Mouse (Mus musculus): Measurements from ENCODE around the gene Snap91.

The Snap91 gene

DNA sequence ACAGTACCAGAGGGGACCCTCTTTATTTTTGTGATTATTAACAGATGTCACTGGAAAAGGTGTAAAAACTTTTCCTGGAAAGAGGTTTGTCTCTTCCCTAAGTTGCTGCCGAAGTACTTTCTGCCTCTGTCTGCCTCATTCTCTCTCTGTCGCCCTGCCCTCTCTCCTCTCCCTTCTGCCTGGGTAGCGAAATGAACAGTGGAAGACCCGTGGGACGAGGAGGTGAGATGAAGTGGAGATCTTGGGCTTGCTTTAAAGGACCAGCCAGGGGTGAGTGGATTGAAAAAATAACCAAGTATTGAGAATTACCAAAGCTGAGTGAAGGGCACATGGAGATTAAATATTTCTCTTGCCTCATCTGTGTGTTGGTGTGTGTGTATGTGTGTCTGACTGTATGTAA, 136.4 kb downstream of the Snap91 start:
- DNase-seq (ENCODE audit: low spot score in 2 of 2), result no peak

GRCm38 (mm10) chr9:86742959-86743911, 137.2 kb downstream of the Snap91 start, which contains the start of gene Prss35:
Gene Prss35, plus strand, starts transcription at chr9:86743649.
- no peak for DNase-seq (ENCODE audit: low spot score in 2 of 2)

DNA sequence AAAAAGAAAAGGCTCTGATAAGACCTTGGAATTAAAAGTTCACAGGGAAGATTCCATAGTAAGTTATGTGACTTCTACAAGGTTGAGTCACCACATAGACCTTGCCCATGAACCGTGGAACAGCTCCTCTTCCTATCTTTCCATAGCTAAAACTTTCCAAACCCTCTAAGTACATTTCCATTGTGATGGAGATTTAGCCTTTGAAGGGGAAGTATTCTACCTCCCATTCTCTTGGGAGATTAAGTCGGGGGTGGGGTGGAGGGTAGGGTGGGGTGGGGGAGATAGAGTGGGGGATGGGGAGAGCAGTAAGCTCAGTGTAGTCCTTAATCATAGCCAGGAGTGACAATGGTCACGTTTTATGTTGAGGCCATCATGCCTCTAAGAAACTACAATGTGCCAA, 140.5 kb downstream of the Snap91 start:
- no peak for DNase-seq (ENCODE audit: low spot score in 2 of 2)

DNA sequence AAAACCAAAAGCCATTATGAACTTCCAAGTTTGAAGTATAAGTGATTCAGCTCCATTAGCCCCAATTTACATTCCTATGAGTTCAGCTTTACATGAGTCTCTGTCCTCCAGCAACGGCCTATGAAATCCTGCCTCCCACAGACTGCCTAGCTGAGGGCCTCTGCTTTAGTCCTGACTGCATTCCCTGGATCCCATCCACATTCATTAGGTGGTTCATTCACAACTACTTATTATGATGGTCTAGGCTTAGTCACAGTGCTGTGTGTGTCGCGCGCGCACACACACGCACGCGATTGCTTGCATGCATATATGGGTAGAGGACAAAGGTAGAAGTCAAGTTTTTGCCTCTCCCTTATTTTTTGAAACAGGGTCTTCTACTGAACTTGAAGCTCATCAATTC, 141.7 kb downstream of the Snap91 start:
- no peak for DNase-seq (ENCODE audit: low spot score in 2 of 2)

DNA sequence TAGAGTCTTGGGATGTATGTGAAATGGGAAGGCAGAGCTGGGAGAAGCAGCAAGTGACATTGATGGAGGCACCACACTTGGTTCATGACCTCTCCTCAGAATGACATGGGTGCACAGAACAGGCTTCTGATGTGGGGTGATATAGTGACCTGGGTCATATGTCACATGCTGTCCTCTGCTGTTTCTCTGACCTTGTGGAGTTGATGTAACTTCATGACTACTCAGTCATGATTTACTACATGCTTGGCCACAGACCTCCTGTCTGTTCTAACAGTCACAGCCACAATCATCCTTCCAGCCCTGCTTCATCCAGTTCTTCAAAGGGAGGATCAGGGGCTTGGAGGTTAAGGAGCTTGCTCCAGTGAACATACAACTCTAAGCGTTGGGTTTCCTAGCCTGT, 142.4 kb downstream of the Snap91 start:
- no peak for DNase-seq (ENCODE audit: low spot score in 2 of 2)

DNA sequence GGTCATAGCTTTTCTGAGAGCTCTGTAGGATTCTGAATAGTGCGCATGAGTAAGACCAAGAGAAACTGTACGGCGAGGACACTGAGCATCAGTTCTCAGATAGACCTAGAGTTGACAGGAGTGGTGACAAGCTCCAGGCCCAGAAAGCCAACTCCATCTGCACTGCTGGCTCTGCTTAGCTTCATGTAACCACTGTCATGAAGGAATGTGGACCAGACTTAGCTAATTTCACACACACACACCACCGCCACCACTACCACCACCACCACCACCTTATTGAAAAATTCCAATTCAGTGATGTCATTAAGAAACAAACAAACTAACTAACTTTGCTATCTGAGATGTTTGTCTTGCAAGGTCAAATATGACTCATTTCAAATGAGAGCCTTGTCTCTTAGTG, 143.5 kb downstream of the Snap91 start:
- no peak for DNase-seq (ENCODE audit: low spot score in 2 of 2)

DNA sequence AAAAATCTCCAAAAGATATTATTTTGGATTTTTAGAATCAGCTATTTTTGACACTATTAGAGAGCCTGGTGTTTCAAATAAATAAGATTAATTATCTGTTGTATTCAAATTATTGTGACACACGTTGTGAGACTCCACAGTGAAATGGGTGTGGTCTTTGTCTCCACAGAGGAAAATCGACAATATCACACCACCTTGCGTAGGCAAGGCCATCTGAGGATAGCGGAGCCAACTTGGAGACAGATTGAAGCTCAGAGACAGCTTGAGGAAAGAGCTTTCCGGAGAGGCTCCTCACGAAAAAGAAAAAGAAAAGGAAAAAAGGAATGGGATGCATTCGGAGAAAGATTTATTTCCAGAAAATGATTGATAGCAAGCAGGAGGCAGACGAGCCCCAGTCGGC, 145.7 kb downstream of the Snap91 start:
- DNase-seq (ENCODE audit: low spot score in 2 of 2), result no peak

GRCm38 (mm10) chr9:86734357-86734756, 146.1 kb downstream of the Snap91 start:
- no peak for DNase-seq (ENCODE audit: low spot score in 2 of 2)

GRCm38 (mm10) chr9:86729811-86730210, 150.6 kb downstream of the Snap91 start:
- no peak for DNase-seq (ENCODE audit: low spot score in 2 of 2)

- DNase-seq (ENCODE audit: low spot score in 2 of 2), result no peak
Observed at GRCm38 (mm10) chr9:86729084-86729483, 151.4 kb downstream of the Snap91 start.

- DNase-seq (ENCODE audit: low spot score in 2 of 2), result no peak
Observed at GRCm38 (mm10) chr9:86728214-86728814, 152.1 kb downstream of the Snap91 start.

GRCm38 (mm10) chr9:86726381-86726720, 154.1 kb downstream of the Snap91 start:
- DNase-seq (ENCODE audit: low spot score in 2 of 2), result no peak

DNA sequence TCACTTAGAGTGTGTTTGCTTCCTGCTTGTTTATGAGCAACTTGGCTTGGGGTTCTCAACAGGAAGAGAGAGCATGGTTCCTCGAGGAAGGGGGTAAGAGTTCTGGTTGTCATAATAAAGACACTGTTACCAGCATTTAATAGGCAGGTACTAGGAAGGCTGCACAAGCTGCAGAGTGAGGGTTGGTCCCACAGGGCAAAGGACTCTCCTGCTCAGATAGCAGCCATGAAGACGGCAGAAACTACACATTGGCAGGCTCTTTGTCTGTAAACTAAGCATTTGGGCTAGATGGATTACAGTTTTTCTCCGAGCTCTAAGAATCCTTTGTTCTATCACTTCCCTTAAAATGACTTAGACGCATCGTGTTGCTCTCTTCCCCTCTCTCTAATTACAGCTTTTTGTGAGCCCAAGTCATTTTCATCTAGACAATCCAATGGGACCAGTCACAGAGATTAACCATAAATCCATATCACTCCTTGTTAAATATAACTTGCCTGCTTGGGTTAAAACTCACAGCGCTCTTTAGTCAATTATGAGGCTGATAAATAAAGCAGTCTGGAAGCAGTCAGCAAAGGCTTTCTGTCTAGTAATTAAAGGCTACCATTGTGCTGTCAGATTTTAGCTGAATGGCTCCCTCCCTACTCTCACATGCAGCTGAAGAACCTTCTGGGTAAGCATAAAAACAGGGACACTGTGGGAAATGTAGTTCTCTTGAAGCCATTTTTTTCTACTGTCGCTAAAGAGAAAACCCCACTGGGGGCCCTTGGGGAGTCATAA, 154.7 kb downstream of the Snap91 start:
- DNase-seq (ENCODE audit: low spot score in 2 of 2), result no peak

GRCm38 (mm10) chr9:86725066-86725465, 155.4 kb downstream of the Snap91 start:
- DNase-seq (ENCODE audit: low spot score in 2 of 2), result no peak

DNA sequence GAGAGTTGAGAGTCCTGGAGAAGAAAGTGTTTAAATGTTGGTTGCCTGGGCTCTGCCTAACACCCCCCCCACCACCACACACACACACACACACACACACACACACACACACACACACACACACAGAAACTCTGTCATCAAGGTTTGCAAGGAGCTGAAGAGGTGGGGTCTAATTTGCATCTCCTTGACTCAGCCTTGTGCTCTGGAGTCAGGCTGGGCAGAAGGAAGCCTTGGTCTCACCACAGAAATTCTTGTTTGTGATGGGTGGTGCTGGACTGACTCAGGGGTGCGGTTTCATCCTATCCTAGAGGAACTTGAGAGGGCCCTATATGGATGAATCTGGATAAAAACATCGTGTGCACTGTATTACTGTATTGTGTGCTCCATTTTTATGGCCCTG, 159.7 kb downstream of the Snap91 start:
- no peak for DNase-seq (ENCODE audit: low spot score in 2 of 2)

DNA sequence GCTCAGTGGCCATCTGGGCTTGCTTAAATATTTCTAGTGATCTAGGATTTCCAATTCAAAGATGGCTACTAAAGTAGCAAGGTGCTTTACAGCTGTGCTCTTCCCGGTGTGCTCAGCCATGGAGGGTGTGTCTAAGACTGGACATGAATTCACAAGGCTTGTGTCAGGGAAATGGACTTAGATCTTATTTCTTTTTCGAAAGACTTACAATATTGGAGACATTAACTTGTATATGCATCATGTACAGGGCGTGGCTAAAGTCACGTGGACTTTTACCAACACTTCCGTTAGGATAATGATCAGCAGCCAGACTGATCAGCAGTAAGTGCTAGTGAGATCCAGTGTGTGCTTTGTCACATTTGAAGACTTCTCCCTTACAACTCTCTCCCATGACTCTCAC, 160.2 kb downstream of the Snap91 start:
- no peak for DNase-seq (ENCODE audit: low spot score in 2 of 2)

GRCm38 (mm10) chr9:86717119-86717518, 163.3 kb downstream of the Snap91 start:
- no peak for DNase-seq (ENCODE audit: low spot score in 2 of 2)

DNA sequence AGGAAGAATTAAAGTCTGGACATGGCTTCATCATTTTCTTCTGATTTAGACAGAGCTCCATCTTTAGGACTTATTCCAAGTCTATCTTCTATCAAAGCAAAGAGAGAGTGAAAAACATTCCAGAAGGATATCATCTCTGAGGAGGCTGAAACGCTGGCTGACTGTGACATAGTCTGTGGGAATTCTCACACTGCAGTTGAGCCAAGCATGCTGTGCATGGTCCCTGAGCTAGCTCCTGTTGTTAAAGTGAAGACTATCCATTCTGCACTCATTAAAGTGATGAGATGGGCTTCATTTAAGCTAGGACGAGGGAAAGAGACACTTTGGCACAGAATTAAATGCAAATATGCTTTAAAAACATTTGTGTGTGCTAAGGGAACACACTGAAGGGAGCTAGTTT, 163.9 kb downstream of the Snap91 start:
- no peak for DNase-seq (ENCODE audit: low spot score in 2 of 2)

Measured in spleen, postnatal 14 days (tissue).